Comparison of ENCODE assay signal across 17 mouse cellular contexts in genomic region chr6:144106848-144107247, GRCm38 (mm10).
DNase-seq lines count a peak whose midpoint lies in the region; ATAC-seq and TF ChIP-seq lines count a peak whose summit lies in the region.
"Had no signal": no experiment of that assay in that cellular context is flagged by ENCODE, and none has a peak within 500 bp of the region (broad histone marks: within the 10 kb centered on the region; RNA-seq: fewer than 3 reads in every experiment).

No protein-coding gene starts in this region.

- no peak overlapping the region for H3K4me2 ChIP-seq in forebrain, embryonic 15.5 days (replicated peaks)
- H3K4me2 ChIP-seq in forebrain, embryonic 16.5 days (ENCODE audit: low read length), result 0 out of 2 replicates have a peak overlapping the region, but pooled peaks have one; percentile 2
- H3K4me2 ChIP-seq: liver, embryonic 12.5 days had no signal

- peaks cover 15% of the 10 kb centered on the region for H3K36me3 ChIP-seq in forebrain, embryonic 10.5 days (replicated peaks)
- no peaks in the 10 kb centered on the region for H3K36me3 ChIP-seq in forebrain, embryonic 15.5 days
- no peaks in the 10 kb centered on the region; the same call in 1 of the 2 replicates for H3K36me3 ChIP-seq in forebrain, embryonic 16.5 days (ENCODE audit: control insufficient read depth, insufficient read depth)
- H3K36me3 ChIP-seq: liver, embryonic 12.5 days had no signal

- H3K27me3 ChIP-seq in forebrain, embryonic 10.5 days (ENCODE audit: poor library complexity, severe bottlenecking), result no peaks in the 10 kb centered on the region
- no peaks in the 10 kb centered on the region for H3K27me3 ChIP-seq in forebrain, embryonic 15.5 days
- H3K27me3 ChIP-seq in forebrain, embryonic 16.5 days (replicated peaks; ENCODE audit: control insufficient read depth, insufficient read depth, low read length), result no peaks in the 10 kb centered on the region
- H3K27me3 ChIP-seq: CH12.LX; liver, embryonic 12.5 days had no signal

- DNase-seq in forebrain, embryonic 10.5 days (ENCODE audit: extremely low spot score, low spot score), result no peak
- peak; percentile 63 for DNase-seq in brain, embryonic 14.5 days (ENCODE audit: low read depth)
- DNase-seq in mesoderm, embryonic 11.5 days (ENCODE audit: low read depth, low spot score), result peak; percentile 12
- no peak for DNase-seq in right cerebral cortex, postnatal 36 days (ENCODE audit: low spot score in 2 of 2)
- no peak for DNase-seq in gastrocnemius, postnatal 14 days
- DNase-seq in left cerebral cortex, postnatal 36 days (ENCODE audit: low spot score in 2 of 2), result no peak
- DNase-seq: kidney, adult 18-20 months; kidney, postnatal 36 days; left cerebral cortex, postnatal 4 days; thymus, postnatal 25 days had no signal

- WGBS in forebrain, embryonic 10.5 days, result 23% methylated on average over 10 of the region's 10 CpGs
- 7% methylated on average over 10 of the region's 10 CpGs for WGBS in forebrain, embryonic 15.5 days
- 7% methylated on average over 10 of the region's 10 CpGs for WGBS in forebrain, embryonic 16.5 days

- H3K9ac ChIP-seq in forebrain, embryonic 15.5 days (replicated peaks), result no peak overlapping the region
- no peak overlapping the region for H3K9ac ChIP-seq in forebrain, embryonic 16.5 days (replicated peaks; ENCODE audit: low read depth, low read length)
- H3K9ac ChIP-seq: liver, embryonic 12.5 days had no signal

- no peak overlapping the region for H3K4me3 ChIP-seq in forebrain, embryonic 10.5 days
- no peak overlapping the region for H3K4me3 ChIP-seq in forebrain, embryonic 15.5 days
- no peak overlapping the region for H3K4me3 ChIP-seq in forebrain, embryonic 16.5 days (replicated peaks; ENCODE audit: low read length)
- H3K4me3 ChIP-seq: liver, embryonic 12.5 days; megakaryocyte, embryonic 14.5 days had no signal

- TF ChIP-seq CTCF in brain, embryonic 14.5 days (IDR thresholded peaks at IDR 0.05; ENCODE audit: borderline replicate concordance, extremely low read depth, insufficient read depth, insufficient read length), result no peak

- no peak for ATAC-seq in forebrain, embryonic 15.5 days (replicated peaks)
- ATAC-seq in forebrain, embryonic 16.5 days, result no peak
- ATAC-seq: liver, embryonic 12.5 days; lung, postnatal 0 days had no signal

- peaks cover 41% of the 10 kb centered on the region for H3K4me1 ChIP-seq in forebrain, embryonic 10.5 days
- peaks cover 27% of the 10 kb centered on the region for H3K4me1 ChIP-seq in forebrain, embryonic 15.5 days
- peaks cover 18% of the 10 kb centered on the region for H3K4me1 ChIP-seq in forebrain, embryonic 16.5 days (replicated peaks; ENCODE audit: control insufficient read depth, insufficient read depth, low read length)
- H3K4me1 ChIP-seq: liver, embryonic 12.5 days; megakaryocyte, embryonic 14.5 days had no signal

- H3K27ac ChIP-seq in forebrain, embryonic 10.5 days, result peak overlapping the region; percentile 48; the same call in 1 of the 2 replicates
- H3K27ac ChIP-seq in forebrain, embryonic 15.5 days (replicated peaks), result no peak overlapping the region
- H3K27ac ChIP-seq in forebrain, embryonic 16.5 days (ENCODE audit: low read length), result no peak overlapping the region
- H3K27ac ChIP-seq: liver, embryonic 12.5 days; stomach, postnatal 0 days had no signal

- no peak for TF ChIP-seq POLR2A in brain, embryonic 14.5 days (IDR thresholded peaks at IDR 0.05; ENCODE audit: borderline replicate concordance, extremely low read depth, insufficient read depth, insufficient read length, poor library complexity, severe bottlenecking)

- intact Hi-C loops in gastrocnemius, postnatal 14 days (cut with DNase I; ENCODE audit: low total_unique reads), result no loop called here
- intact Hi-C loops in left cerebral cortex, postnatal 36 days (cut with DNase I), result no loop called here

- H3K9me3 ChIP-seq in forebrain, embryonic 10.5 days, result no peaks in the 10 kb centered on the region
- no peaks in the 10 kb centered on the region for H3K9me3 ChIP-seq in forebrain, embryonic 15.5 days
- no peaks in the 10 kb centered on the region for H3K9me3 ChIP-seq in forebrain, embryonic 16.5 days (ENCODE audit: control insufficient read depth, low read length)
- H3K9me3 ChIP-seq: liver, embryonic 12.5 days; megakaryocyte, embryonic 14.5 days had no signal

Comparison
In these comparisons a context has a peak if more than half of its experiments do, and no peak if none do; other contexts are left out.
1. DNase-seq: peak in brain, embryonic 14.5 days (single experiment) and mesoderm, embryonic 11.5 days (single experiment); none in forebrain, embryonic 10.5 days (single experiment), right cerebral cortex, postnatal 36 days (0 of 2), gastrocnemius, postnatal 14 days (single experiment) and left cerebral cortex, postnatal 36 days (0 of 2).